Mouse (Mus musculus) stomach, postnatal 0 days (tissue): ENCODE data around the gene Smbd1. TPM values are rescaled to one million over a fixed set of nuclear protein-coding genes. Genes with fewer than 3 reads are reported as not detected.

Source experiments
- ATAC-seq: fragments of 200-750 bp; cut with Nextera tagmentation; 2 replicates; pipeline ENCODE4 v1.8.0; 2017; ENCODE audit not compliant: low FRiP score, low TSS enrichment
- DNase-seq: peaks from one replicate; pipeline ENCODE4 v3.0.0-alpha.2; 2016; ENCODE audit warnings: low spot score
- H3K27ac ChIP-seq: fragments of 300-500 bp; sonication (generic); replicated peaks from 2 replicates; pipeline ENCODE4 v1.5.1; 2014; ENCODE audit warnings: mild to moderate bottlenecking, control low read depth
- H3K27me3 ChIP-seq: fragments of 300-500 bp; sonication (generic); 2 replicates; pipeline ENCODE4 v1.6.1; 2014; ENCODE audit warnings: low read length; ENCODE audit not compliant: control insufficient read depth, insufficient read depth
- H3K36me3 ChIP-seq: fragments of 300-500 bp; sonication (generic); 2 replicates; pipeline ENCODE4 v1.6.1; 2014; ENCODE audit warnings: low read length, mixed read lengths; ENCODE audit not compliant: control insufficient read depth, insufficient read depth
- H3K4me1 ChIP-seq: fragments of 300-500 bp; sonication (generic); replicated peaks from 2 replicates; pipeline ENCODE4 v1.6.1; 2014; ENCODE audit warnings: antibody characterized with exemption; ENCODE audit not compliant: control insufficient read depth, insufficient read depth
- H3K4me2 ChIP-seq: fragments of 300-500 bp; sonication (generic); replicated peaks from 2 replicates; pipeline ENCODE4 v1.6.1; 2014; ENCODE audit warnings: low read depth, mild to moderate bottlenecking, control low read depth, moderate library complexity
- H3K4me3 ChIP-seq: fragments of 300-500 bp; sonication (generic); 2 replicates; pipeline ENCODE4 v1.5.1; 2014; ENCODE audit warnings: low read depth, low read length, control low read depth
- H3K9ac ChIP-seq: fragments of 300-500 bp; sonication (generic); 2 replicates; pipeline ENCODE4 v1.6.1; 2014; ENCODE audit warnings: mild to moderate bottlenecking, low read length, control low read depth, mixed read lengths
- H3K9me3 ChIP-seq: fragments of 300-500 bp; sonication (generic); 2 replicates; pipeline ENCODE4 v1.6.1; 2016; ENCODE audit warnings: low read length; ENCODE audit not compliant: control insufficient read depth
- CTCF ChIP-seq: IDR thresholded peaks from 2 replicates; pipeline ENCODE4 v1.5.1; 2016; ENCODE audit warnings: antibody characterized with exemption, low read depth, mild to moderate bottlenecking, moderate library complexity
- EP300 ChIP-seq: optimal IDR thresholded peaks from 2 replicates; pipeline ENCODE3; 2016; ENCODE audit warnings: antibody characterized with exemption
- WGBS: fragments of 180-500 bp; shearing (Covaris S2); extraction: QIAGEN DNeasy Blood & Tissue Kit; methylation state at CpG from one replicate; pipeline ENCODE4 v1.1.7; 2014; 5-methylcytosine and 5-hydroxymethylcytosine counted together
- polyA plus RNA-seq: library from polyadenylated mRNA; unstranded; fragments of >200 nt; fragmentation: Nextera tagmentation; extraction: Ambion mirVana; gene quantifications from 2 replicates; pipeline ENCODE4 v1.2.1, GENCODE M21; 2015

Smbd1 gene
- polyA plus RNA-seq, 1 experiment from 2014 or later = 0.19 TPM

DNA sequence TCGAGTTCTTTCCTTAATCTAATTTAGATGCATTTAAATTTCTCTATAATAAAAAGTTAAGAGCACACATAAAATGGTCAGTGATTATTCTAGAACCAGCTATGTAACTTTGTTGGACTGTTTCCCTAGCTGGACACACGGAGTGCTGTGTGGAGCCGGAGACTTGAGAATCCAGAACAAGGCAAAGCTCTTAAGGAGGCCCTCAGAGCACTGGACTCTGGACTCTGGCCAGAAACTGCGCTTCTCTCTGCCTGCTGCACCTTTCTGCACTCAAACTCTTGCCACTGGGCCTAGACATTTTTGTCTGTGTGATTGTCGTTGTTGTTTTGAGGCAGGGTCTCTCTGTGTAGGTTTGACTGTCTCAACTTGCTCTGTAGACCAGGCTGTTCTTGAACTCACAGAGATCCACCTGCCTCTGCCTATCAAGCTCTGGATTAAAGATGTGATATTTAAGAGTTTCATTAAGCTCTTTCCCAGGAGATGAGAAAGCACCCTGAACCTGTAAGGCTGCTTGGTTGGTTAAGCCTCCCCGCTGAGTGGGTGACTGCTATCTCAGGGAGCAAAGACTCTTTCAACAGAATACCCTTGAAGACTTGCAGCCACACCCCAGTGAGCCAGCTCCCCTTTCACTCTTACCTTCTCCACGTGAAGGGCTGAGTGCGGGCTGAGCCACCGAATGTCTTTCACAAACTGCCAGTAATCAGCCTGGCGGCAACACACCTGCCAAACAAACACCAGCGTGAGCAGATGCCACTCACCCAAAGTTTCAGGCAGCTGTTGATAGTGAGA lies 39.0 kb upstream of the Smbd1 start:
- H3K36me3 ChIP-seq = peaks cover 14% of the 10 kb centered on the region
- no peak overlapping the region for H3K4me2 ChIP-seq
- TF ChIP-seq CTCF (no peak), EP300 (no peak)
- no peak overlapping the region for H3K4me3 ChIP-seq
- no peaks in the 10 kb centered on the region for H3K27me3 ChIP-seq
- no peak for ATAC-seq
- H3K9ac ChIP-seq = no peak overlapping the region
- DNase-seq = no peak
- H3K9me3 ChIP-seq = no peaks in the 10 kb centered on the region
- WGBS = 82% methylated on average over 11 of the region's 11 CpGs
- H3K27ac ChIP-seq = no peak overlapping the region
- no peaks in the 10 kb centered on the region for H3K4me1 ChIP-seq

DNA sequence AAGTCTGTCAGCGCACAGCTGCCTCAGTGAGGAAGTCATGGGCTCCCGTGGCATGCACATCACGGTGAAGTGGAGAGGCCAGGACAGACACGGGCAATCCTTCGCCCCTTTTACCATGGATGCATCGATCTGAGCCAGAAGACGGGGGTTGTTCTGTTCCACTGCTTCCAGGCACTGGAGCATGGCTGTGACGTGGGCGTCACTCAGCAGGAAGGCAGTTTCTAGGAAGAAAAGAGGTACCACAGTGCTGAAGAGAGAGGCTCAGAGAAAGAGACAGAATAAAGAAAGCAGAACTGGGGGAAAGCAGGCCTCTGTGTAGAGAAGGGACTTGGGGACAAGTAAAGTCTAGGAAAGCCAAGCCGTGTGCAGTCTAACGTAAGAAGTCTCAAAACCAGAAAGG lies 36.8 kb upstream of the Smbd1 start:
- Histone ChIP-seq H3K36me3 (peaks cover 27% of the 10 kb centered on the region), H3K9ac (no peak overlapping the region), H3K4me2 (no peak overlapping the region), H3K4me3 (no peak overlapping the region), H3K9me3 (no peaks in the 10 kb centered on the region), H3K4me1 (no peaks in the 10 kb centered on the region), H3K27ac (no peak overlapping the region), H3K27me3 (no peaks in the 10 kb centered on the region)
- TF ChIP-seq CTCF (no peak), EP300 (no peak)
- 95% methylated on average over 11 of the region's 11 CpGs for WGBS
- ATAC-seq = no peak
- DNase-seq = no peak

DNA sequence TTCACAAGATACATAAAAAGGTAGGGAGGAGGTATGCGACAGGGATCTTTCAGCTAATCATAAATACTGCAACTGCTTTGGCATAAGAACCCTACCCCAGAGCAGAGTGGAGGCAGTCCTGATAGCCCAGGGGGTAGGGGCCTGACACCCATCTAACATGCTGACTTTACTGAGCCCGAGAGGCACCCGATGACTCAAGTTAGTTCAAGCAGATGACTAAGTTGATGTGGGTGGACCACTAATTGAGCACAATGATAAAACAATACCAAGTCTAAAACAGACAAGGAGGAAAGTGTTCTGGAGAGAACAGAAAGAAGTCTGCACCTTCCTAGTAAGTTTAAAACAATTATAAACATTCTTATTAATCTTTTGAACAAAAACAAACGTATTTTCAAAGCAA lies 21.2 kb upstream of the Smbd1 start:
- ATAC-seq = no peak
- WGBS = 64% methylated on average over 4 of the region's 4 CpGs
- no peak for TF ChIP-seq CTCF
- TF ChIP-seq EP300 = no peak

DNA sequence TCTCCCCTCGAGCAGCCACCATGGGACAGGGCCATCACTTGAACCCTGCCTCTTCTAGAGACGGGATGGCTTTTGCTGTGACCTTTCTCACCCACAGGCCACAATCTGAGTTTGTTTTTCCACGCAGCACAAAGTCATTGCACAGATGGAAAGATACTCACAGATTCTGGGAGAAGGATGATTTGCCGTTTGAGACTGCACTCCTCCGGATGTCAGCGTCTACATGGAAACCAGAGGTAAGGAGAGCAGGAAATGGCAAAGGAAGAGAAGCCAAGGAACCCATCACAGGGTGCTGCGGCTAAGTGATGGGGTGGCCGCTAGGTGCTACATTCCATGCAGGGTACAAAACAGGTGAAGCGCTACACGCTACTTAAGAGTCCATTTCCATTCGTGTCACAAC lies 18.8 kb upstream of the Smbd1 start:
- 81% methylated on average over 11 of the region's 11 CpGs for WGBS
- peaks cover 24% of the 10 kb centered on the region for H3K36me3 ChIP-seq
- TF ChIP-seq EP300 = no peak
- no peak for TF ChIP-seq CTCF

More for the DNA sequence above, 21.2 kb upstream of the Smbd1 start:
- H3K9ac ChIP-seq = no peak overlapping the region
- H3K4me3 ChIP-seq = no peak overlapping the region
- DNase-seq = no peak
- H3K4me1 ChIP-seq = no peaks in the 10 kb centered on the region
- H3K27me3 ChIP-seq = no peaks in the 10 kb centered on the region
- H3K27ac ChIP-seq = no peak overlapping the region
- H3K4me2 ChIP-seq = no peak overlapping the region
- H3K9me3 ChIP-seq = no peaks in the 10 kb centered on the region
- H3K36me3 ChIP-seq = peaks cover 31% of the 10 kb centered on the region

DNA sequence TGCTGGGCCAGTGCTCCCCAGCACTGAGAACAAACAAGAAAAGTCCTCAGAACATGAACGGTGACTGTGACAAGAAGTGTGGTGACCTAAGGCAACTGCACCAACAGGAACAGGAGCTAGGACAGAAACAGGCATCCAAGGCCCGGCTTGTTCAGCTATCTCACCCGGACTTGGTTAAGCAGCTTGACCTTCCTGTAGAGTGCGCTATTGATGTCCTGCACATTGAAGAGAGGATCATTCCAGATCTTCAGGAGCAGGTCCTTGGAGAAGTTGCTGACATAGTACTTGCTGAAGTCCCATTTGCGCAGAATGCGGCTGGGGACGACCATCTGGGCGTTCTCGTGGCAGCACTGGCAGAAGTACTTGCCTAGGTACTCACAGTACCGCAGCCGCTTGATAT lies 16.2 kb upstream of the Smbd1 start:
- Histone ChIP-seq H3K4me3 (no peak overlapping the region), H3K9ac (no peak overlapping the region), H3K27me3 (no peaks in the 10 kb centered on the region), H3K4me2 (no peak overlapping the region), H3K36me3 (peaks cover 27% of the 10 kb centered on the region), H3K9me3 (no peaks in the 10 kb centered on the region), H3K4me1 (peaks cover 4% of the 10 kb centered on the region; the same call in 1 of the 2 replicates), H3K27ac (no peak overlapping the region)
- no peak for ATAC-seq
- TF ChIP-seq CTCF (peak; percentile 26; the same call in 1 of the 2 replicates), EP300 (no peak)
- 97% methylated on average over 11 of the region's 11 CpGs for WGBS
- DNase-seq = no peak

More for the DNA sequence above, 18.8 kb upstream of the Smbd1 start:
- ATAC-seq = no peak
- H3K4me1 ChIP-seq = no peaks in the 10 kb centered on the region
- no peaks in the 10 kb centered on the region for H3K27me3 ChIP-seq
- no peak overlapping the region for H3K4me2 ChIP-seq
- no peak overlapping the region for H3K27ac ChIP-seq
- no peak overlapping the region for H3K4me3 ChIP-seq
- no peaks in the 10 kb centered on the region for H3K9me3 ChIP-seq
- no peak overlapping the region for H3K9ac ChIP-seq
- no peak for DNase-seq

DNA sequence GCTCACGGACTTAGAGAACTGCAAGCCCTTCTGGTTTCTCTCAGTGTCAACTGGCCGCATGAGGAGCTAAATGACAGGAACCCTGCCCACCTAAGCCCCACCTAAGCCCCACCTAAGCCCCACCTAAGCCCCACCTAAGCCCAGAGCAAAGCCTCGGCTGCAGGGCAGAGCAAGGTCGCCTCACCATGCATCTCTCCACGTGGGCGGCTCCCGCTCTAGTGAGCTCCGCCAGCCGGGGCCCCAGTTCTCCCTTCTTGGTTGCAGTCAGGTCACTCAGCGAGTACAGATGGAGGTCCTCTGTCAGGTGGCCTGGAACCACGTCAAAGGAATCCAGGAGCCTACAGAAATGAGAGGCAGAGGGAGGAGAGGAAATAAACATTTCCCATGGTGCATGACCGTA lies 15.1 kb upstream of the Smbd1 start:
- Histone ChIP-seq H3K4me2 (no peak overlapping the region), H3K9ac (no peak overlapping the region), H3K27me3 (no peaks in the 10 kb centered on the region), H3K4me3 (no peak overlapping the region), H3K9me3 (no peaks in the 10 kb centered on the region), H3K27ac (no peak overlapping the region), H3K4me1 (peaks cover 4% of the 10 kb centered on the region; the same call in 1 of the 2 replicates), H3K36me3 (peaks cover 27% of the 10 kb centered on the region)
- ATAC-seq (no peak), DNase-seq (no peak)
- WGBS = 46% methylated on average over 12 of the region's 12 CpGs
- TF ChIP-seq CTCF = no peak
- no peak for TF ChIP-seq EP300
